In the genomic region with DNA sequence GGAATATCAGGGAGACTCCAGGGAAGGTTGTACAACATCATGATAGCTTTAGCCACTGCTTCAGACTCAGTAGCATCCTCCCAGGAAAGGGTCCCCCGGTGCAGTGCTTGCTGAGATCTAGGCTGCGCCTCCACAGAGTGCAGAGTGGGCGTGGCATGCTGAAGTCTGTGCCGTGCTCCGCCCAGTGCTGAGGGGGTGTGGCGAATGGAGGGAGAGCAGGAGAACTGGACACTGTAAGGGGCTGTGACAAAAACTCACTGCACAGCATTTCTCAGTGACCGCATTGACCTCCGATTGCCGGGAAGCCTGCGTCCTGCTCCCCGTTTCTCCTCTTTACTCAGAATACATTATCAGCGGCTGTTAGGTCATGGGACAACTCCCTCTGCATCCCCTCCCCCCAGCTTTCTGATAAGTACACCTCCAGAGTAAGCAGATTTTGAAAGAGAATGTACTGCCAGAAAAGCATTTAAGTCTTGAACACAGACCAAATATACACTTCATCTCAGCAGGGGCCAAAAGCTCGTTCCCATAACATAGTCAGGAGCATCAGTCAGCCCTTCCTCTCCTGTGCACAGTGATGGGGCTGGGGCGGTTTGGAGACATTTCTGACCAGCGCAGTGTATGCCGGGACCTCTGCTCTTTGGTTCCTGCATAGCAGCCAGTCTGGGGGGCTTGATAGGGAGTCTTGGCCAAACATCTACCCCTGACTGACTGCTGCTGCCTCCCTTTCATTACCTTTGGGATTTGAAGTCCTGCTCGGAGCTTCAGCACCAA, we compare ENCODE assay signal across 8 mouse cellular contexts. TPM values are rescaled to one million over a fixed set of nuclear protein-coding genes. Genes with fewer than 3 reads are reported as not detected.
A peak's percentile ranks its signal among the peaks of the same experiment; 100 is the strongest.
DNase-seq lines count a peak whose midpoint lies in the region; ATAC-seq and TF ChIP-seq lines count a peak whose summit lies in the region.

No protein-coding gene starts in this region.

- H3K27ac ChIP-seq in hindbrain, embryonic 16.5 days (ENCODE audit: low read depth, low read length): no peak overlapping the region
- peak overlapping the region; percentile 32; the same call in 1 of the 2 replicates for H3K27ac ChIP-seq in liver, embryonic 12.5 days
- H3K27ac ChIP-seq in stomach, postnatal 0 days (replicated peaks): no peak overlapping the region

- H3K9ac ChIP-seq in hindbrain, embryonic 16.5 days (ENCODE audit: low read depth, low read length): no peak overlapping the region
- no peak overlapping the region for H3K9ac ChIP-seq in liver, embryonic 12.5 days
- H3K9ac ChIP-seq in stomach, postnatal 0 days (ENCODE audit: low read length): no peak overlapping the region

- H3K4me2 ChIP-seq in hindbrain, embryonic 16.5 days (ENCODE audit: low read length): no peak overlapping the region
- peak overlapping the region; percentile 37 for H3K4me2 ChIP-seq in liver, embryonic 12.5 days
- peak overlapping the region; percentile 42 for H3K4me2 ChIP-seq in stomach, postnatal 0 days (replicated peaks; ENCODE audit: low read depth)

- no peaks in the 10 kb centered on the region for H3K27me3 ChIP-seq in hindbrain, embryonic 16.5 days (replicated peaks; ENCODE audit: control insufficient read depth, insufficient read depth, low read length)
- H3K27me3 ChIP-seq in liver, embryonic 12.5 days (replicated peaks): no peaks in the 10 kb centered on the region
- H3K27me3 ChIP-seq in stomach, postnatal 0 days (ENCODE audit: control insufficient read depth, insufficient read depth, low read length): no peaks in the 10 kb centered on the region

- 70% methylated on average over 17 of the region's 17 CpGs for WGBS in hindbrain, embryonic 16.5 days
- 52% methylated on average over 17 of the region's 17 CpGs for WGBS in liver, embryonic 12.5 days (ENCODE audit: insufficient replicate concordance)
- WGBS in stomach, postnatal 0 days: 36% methylated on average over 17 of the region's 17 CpGs

- no peaks in the 10 kb centered on the region for H3K4me1 ChIP-seq in hindbrain, embryonic 16.5 days (ENCODE audit: control insufficient read depth, insufficient read depth, low read depth, low read length)
- H3K4me1 ChIP-seq in liver, embryonic 12.5 days: no peaks in the 10 kb centered on the region
- no peaks in the 10 kb centered on the region for H3K4me1 ChIP-seq in stomach, postnatal 0 days (replicated peaks; ENCODE audit: control insufficient read depth, insufficient read depth)

- TF ChIP-seq CTCF in stomach, postnatal 0 days (IDR thresholded peaks at IDR 0.05; ENCODE audit: low read depth): no peak

- no peaks in the 10 kb centered on the region for H3K36me3 ChIP-seq in hindbrain, embryonic 16.5 days (ENCODE audit: control insufficient read depth, insufficient read depth, low read length)
- H3K36me3 ChIP-seq in liver, embryonic 12.5 days: no peaks in the 10 kb centered on the region
- H3K36me3 ChIP-seq in stomach, postnatal 0 days (ENCODE audit: control insufficient read depth, insufficient read depth, low read length): no peaks in the 10 kb centered on the region

- no peaks in the 10 kb centered on the region for H3K9me3 ChIP-seq in hindbrain, embryonic 16.5 days (ENCODE audit: control insufficient read depth, low read length)
- no peaks in the 10 kb centered on the region for H3K9me3 ChIP-seq in liver, embryonic 12.5 days (replicated peaks)
- H3K9me3 ChIP-seq in stomach, postnatal 0 days (ENCODE audit: control insufficient read depth, low read length): no peaks in the 10 kb centered on the region

- no peak overlapping the region for H3K4me3 ChIP-seq in hindbrain, embryonic 16.5 days (ENCODE audit: low read length)
- no peak overlapping the region for H3K4me3 ChIP-seq in liver, embryonic 12.5 days
- H3K4me3 ChIP-seq in stomach, postnatal 0 days (ENCODE audit: low read depth, low read length): no peak overlapping the region

- ATAC-seq in erythroid progenitor cell, adult 5-6 weeks (replicated peaks; ENCODE audit: low FRiP score, poor library complexity, severe bottlenecking): 0 out of 2 replicates have a peak, but pooled peaks have one; percentile 34
- peak; percentile 61; the same call in 1 of the 2 replicates for ATAC-seq in hindbrain, embryonic 16.5 days
- peak; percentile 80 for ATAC-seq in liver, embryonic 12.5 days
- peak; percentile 92 for ATAC-seq in stomach, postnatal 0 days (ENCODE audit: low FRiP score, low TSS enrichment)
- ATAC-seq in granulocyte monocyte progenitor cell, adult 5-6 weeks (replicated peaks; ENCODE audit: poor library complexity, severe bottlenecking): no peak

- DNase-seq in thymus, postnatal 14 days: peak; percentile 9
- DNase-seq in thymus, postnatal 0 days (ENCODE audit: low spot score): no peak
- DNase-seq in stomach, postnatal 0 days (ENCODE audit: low spot score): peak; percentile 77
- no peak for DNase-seq in spleen, postnatal 4 days (ENCODE audit: low spot score in 2 of 2)

- no peak for TF ChIP-seq EP300 in stomach, postnatal 0 days (optimal IDR thresholded peaks at IDR 0.05)

RNA-seq across cellular contexts. Expression of gene Dst, which starts 37.1 kb away (rescaled TPM):
- polyA plus RNA-seq in thymus, postnatal 0 days (2015; fragmentation: Nextera tagmentation; extraction: Ambion mirVana): 9.4 and 11.9 TPM in 2 replicates
- 1.7 and 1.8 TPM in 2 replicates for total RNA-seq in erythroid progenitor cell, adult 5-6 weeks (2015; ENCODE audit: low replicate concordance)
- 1.7 and 2.4 TPM in 2 replicates for total RNA-seq in erythroid progenitor cell, adult 5-6 weeks (2017; ENCODE audit: low replicate concordance)
- polyA plus RNA-seq in hindbrain, embryonic 16.5 days (2015; fragmentation: Nextera tagmentation; extraction: Ambion mirVana): 37.4 and 38.3 TPM in 2 replicates
- polyA plus RNA-seq in liver, embryonic 12.5 days (2016; fragmentation: Nextera tagmentation; extraction: Ambion mirVana): 5.4 TPM in 2 replicates
- 16.4 and 17.1 TPM in 2 replicates for polyA plus RNA-seq in stomach, postnatal 0 days (2015; fragmentation: Nextera tagmentation; extraction: Ambion mirVana)
- total RNA-seq in granulocyte monocyte progenitor cell, adult 5-6 weeks (2014; fragmentation: Nextera tagmentation): 0.49 and 0.81 TPM in 2 replicates
- total RNA-seq in granulocyte monocyte progenitor cell, adult 5-6 weeks (2017): 0.31 and 0.78 TPM in 2 replicates

RNA-seq across cellular contexts. Expression of gene Bend6, which starts 37.5 kb away (rescaled TPM):
- 0.68 and 0.72 TPM in 2 replicates for polyA plus RNA-seq in thymus, postnatal 0 days (2015; fragmentation: Nextera tagmentation; extraction: Ambion mirVana)
- 3.4 TPM in 1 of 2 replicates, not detected in the other for total RNA-seq in erythroid progenitor cell, adult 5-6 weeks (2015; ENCODE audit: low replicate concordance)
- total RNA-seq in erythroid progenitor cell, adult 5-6 weeks (2017; ENCODE audit: low replicate concordance): not detected in 2 replicates
- 74.4 and 92.8 TPM in 2 replicates for polyA plus RNA-seq in hindbrain, embryonic 16.5 days (2015; fragmentation: Nextera tagmentation; extraction: Ambion mirVana)
- polyA plus RNA-seq in liver, embryonic 12.5 days (2016; fragmentation: Nextera tagmentation; extraction: Ambion mirVana): 1.5 and 1.8 TPM in 2 replicates
- 0.86 and 0.91 TPM in 2 replicates for polyA plus RNA-seq in stomach, postnatal 0 days (2015; fragmentation: Nextera tagmentation; extraction: Ambion mirVana)
- total RNA-seq in granulocyte monocyte progenitor cell, adult 5-6 weeks (2014; fragmentation: Nextera tagmentation): not detected in 2 replicates
- total RNA-seq in granulocyte monocyte progenitor cell, adult 5-6 weeks (2017): not detected in 2 replicates

Comparison
In these comparisons a context has a peak if more than half of its experiments do, and no peak if none do; other contexts are left out.
1. DNase-seq: peak in thymus, postnatal 14 days (single experiment) and stomach, postnatal 0 days (single experiment); none in thymus, postnatal 0 days (single experiment) and spleen, postnatal 4 days (0 of 2).
2. RNA of gene Bend6, which starts 37.5 kb away (polyA plus RNA-seq): 74.4 to 92.8 TPM in hindbrain, embryonic 16.5 days; 1.5 to 1.8 TPM in liver, embryonic 12.5 days, 0.86 to 0.91 TPM in stomach, postnatal 0 days and 0.68 to 0.72 TPM in thymus, postnatal 0 days; every median in the first group is over 10 times any median in the second.